Mouse (Mus musculus) hindbrain, postnatal 0 days (tissue): Measurements from ENCODE around the gene H2al1c. TPM values are rescaled to one million over a fixed set of nuclear protein-coding genes. Genes with fewer than 3 reads are reported as not detected.
"Not testable (repeated sequence)": the region's sequence is repeated elsewhere in the genome, so short reads cannot be mapped to it uniquely, and the experiment has no call there.

ENCODE experiments used
- ATAC-seq: fragments of 200-750 bp; cut with Nextera tagmentation; 2 replicates; pipeline ENCODE4 v1.8.0; 2017; ENCODE audit warnings: mild to moderate bottlenecking, moderate TSS enrichment, moderate library complexity
- DNase-seq: peaks from one replicate; pipeline ENCODE4 v3.0.0-alpha.2; 2015; ENCODE audit warnings: low spot score
- H3K27ac ChIP-seq: fragments of 300-500 bp; sonication (generic); 2 replicates; pipeline ENCODE4 v1.5.1; 2014; ENCODE audit warnings: mild to moderate bottlenecking
- H3K27me3 ChIP-seq: fragments of 300-500 bp; sonication (generic); 2 replicates; pipeline ENCODE4 v1.6.1; 2014; ENCODE audit warnings: low read length, mixed read lengths; ENCODE audit not compliant: insufficient read depth
- H3K36me3 ChIP-seq: fragments of 300-500 bp; sonication (generic); 2 replicates; pipeline ENCODE4 v1.6.1; 2014; ENCODE audit warnings: low read length, mixed read lengths; ENCODE audit not compliant: insufficient read depth
- H3K4me1 ChIP-seq: fragments of 300-500 bp; sonication (generic); 2 replicates; pipeline ENCODE4 v1.6.1; 2014; ENCODE audit warnings: antibody characterized with exemption, low read length, mixed read lengths; ENCODE audit not compliant: insufficient read depth
- H3K4me2 ChIP-seq: fragments of 300-500 bp; sonication (generic); 2 replicates; pipeline ENCODE4 v1.6.1; 2014; ENCODE audit warnings: low read depth, mild to moderate bottlenecking, low read length, moderate library complexity, mixed read lengths
- H3K4me3 ChIP-seq: fragments of 300-500 bp; sonication (generic); 2 replicates; pipeline ENCODE4 v1.5.1; 2014; ENCODE audit warnings: low read length
- H3K9ac ChIP-seq: fragments of 300-500 bp; sonication (generic); replicated peaks from 2 replicates; pipeline ENCODE4 v1.6.1; 2014; ENCODE audit warnings: mild to moderate bottlenecking, low read length, moderate library complexity, mixed read lengths
- H3K9me3 ChIP-seq: fragments of 300-500 bp; sonication (generic); 2 replicates; pipeline ENCODE4 v1.6.1; 2016; ENCODE audit warnings: low read length, mixed read lengths
- CTCF ChIP-seq: IDR thresholded peaks from 2 replicates; pipeline ENCODE4 v1.5.1; 2016; ENCODE audit warnings: antibody characterized with exemption, control low read depth, low read depth
- WGBS: fragments of 180-500 bp; shearing (Covaris S2); extraction: QIAGEN DNeasy Blood & Tissue Kit; methylation state at CpG from one replicate; pipeline ENCODE4 v1.1.7; 2014; 5-methylcytosine and 5-hydroxymethylcytosine counted together
- polyA plus RNA-seq: library from polyadenylated mRNA; unstranded; fragments of >200 nt; fragmentation: Nextera tagmentation; extraction: Ambion mirVana; gene quantifications from 2 replicates; pipeline ENCODE4 v1.2.1, GENCODE M21; 2015
- total RNA-seq: library from RNA; depleted of rRNA; stranded (reverse); fragments of >200 nt; gene quantifications from 2 replicates; pipeline ENCODE4 v1.2.3, GENCODE M21; 2014; rRNA removed

Gene H2al1c
- total and polyA plus RNA-seq, 2 experiments from 2014 or later, result not detected

- H3K9ac ChIP-seq, H3K27ac ChIP-seq, ATAC-seq, H3K27me3 ChIP-seq, DNase-seq, H3K4me1 ChIP-seq, H3K36me3 ChIP-seq, H3K4me3 ChIP-seq, H3K4me2 ChIP-seq, H3K9me3 ChIP-seq: not testable (repeated sequence)
- WGBS, result 88% methylated on average over 2 of the region's 2 CpGs
Measured at GRCm38 (mm10) chrX:11327522-11327921, 22.1 kb downstream of the H2al1c start, which contains the start of gene H2al1j. TSS of gene H2al1j (plus strand) at chrX:11327822.

- no peak overlapping the region for H3K27ac ChIP-seq
- DNase-seq (peak; percentile 6), ATAC-seq (no peak)
- H3K9me3 ChIP-seq, result no peaks in the 10 kb centered on the region
- no peak overlapping the region for H3K9ac ChIP-seq
- H3K27me3 ChIP-seq, result no peaks in the 10 kb centered on the region
- H3K4me2 ChIP-seq, result no peak overlapping the region
- WGBS, result 60% methylated on average over 9 of the region's 9 CpGs
- TF ChIP-seq CTCF, result no peak
- H3K36me3 ChIP-seq, result no peaks in the 10 kb centered on the region
- no peaks in the 10 kb centered on the region for H3K4me1 ChIP-seq
- H3K4me3 ChIP-seq, result no peak overlapping the region
Measured at GRCm38 (mm10) chrX:11345762-11346161, 40.3 kb downstream of the H2al1c start.

- DNase-seq (no peak), ATAC-seq (no peak)
- Histone ChIP-seq H3K9me3 (no peaks in the 10 kb centered on the region), H3K27me3 (no peaks in the 10 kb centered on the region), H3K4me2 (no peak overlapping the region), H3K4me3 (no peak overlapping the region), H3K9ac (no peak overlapping the region), H3K27ac (no peak overlapping the region), H3K36me3 (no peaks in the 10 kb centered on the region), H3K4me1 (no peaks in the 10 kb centered on the region)
- 78% methylated on average over 3 of the region's 3 CpGs for WGBS
- TF ChIP-seq CTCF, result no peak
Measured at GRCm38 (mm10) chrX:11346756-11347155, 41.3 kb downstream of the H2al1c start.

Other genes with a start within 250 kb of the H2al1c start
- not detected in 2 replicates for gene H2al1a, start 6.4 kb upstream of the H2al1c start, total RNA-seq
- gene H2al1a, start 6.4 kb upstream of the H2al1c start, polyA plus RNA-seq, result not detected in 2 replicates
- not detected in 2 replicates for gene H2al1b, start 3.2 kb upstream of the H2al1c start, total RNA-seq
- not detected in 2 replicates for gene H2al1b, start 3.2 kb upstream of the H2al1c start, polyA plus RNA-seq
- gene H2al1d, start 3.2 kb downstream of the H2al1c start, total RNA-seq, result not detected in 2 replicates
- gene H2al1d, start 3.2 kb downstream of the H2al1c start, polyA plus RNA-seq, result not detected in 2 replicates
- not detected in 2 replicates for gene H2al1e, start 6.3 kb downstream of the H2al1c start, total RNA-seq
- gene H2al1e, start 6.3 kb downstream of the H2al1c start, polyA plus RNA-seq, result not detected in 2 replicates
- not detected in 2 replicates for gene H2al1f, start 9.5 kb downstream of the H2al1c start, total RNA-seq
- gene H2al1f, start 9.5 kb downstream of the H2al1c start, polyA plus RNA-seq, result not detected in 2 replicates
- not detected in 2 replicates for gene H2al1g, start 12.6 kb downstream of the H2al1c start, total RNA-seq
- gene H2al1g, start 12.6 kb downstream of the H2al1c start, polyA plus RNA-seq, result not detected in 2 replicates
- not detected in 2 replicates for gene H2al1h, start 15.8 kb downstream of the H2al1c start, total RNA-seq
- gene H2al1h, start 15.8 kb downstream of the H2al1c start, polyA plus RNA-seq, result not detected in 2 replicates
- not detected in 2 replicates for gene H2al1i, start 19.0 kb downstream of the H2al1c start, total RNA-seq
- gene H2al1i, start 19.0 kb downstream of the H2al1c start, polyA plus RNA-seq, result not detected in 2 replicates
- not detected in 2 replicates for gene H2al1j, start 22.2 kb downstream of the H2al1c start, total RNA-seq
- gene H2al1j, start 22.2 kb downstream of the H2al1c start, polyA plus RNA-seq, result not detected in 2 replicates